Mouse (Mus musculus) thymus, adult 18-20 months (tissue): ENCODE results near the gene Abl1.

Experiments used
- DNase-seq, 2 experiments: peaks; one replicate each; pipeline ENCODE4 v3.0.0; 2022; ENCODE audit warnings: mixed read lengths in 2 of 2

The Abl1 gene

GRCm38 (mm10) chr2:31749046-31749709, 61.0 kb downstream of the Abl1 start:
- DNase-seq: no peak

- DNase-seq: no peak
These were observed 62.0 kb downstream of the Abl1 start for GRCm38 (mm10) chr2:31750133-31750532.

- DNase-seq: no peak
These were observed 69.3 kb downstream of the Abl1 start for GRCm38 (mm10) chr2:31757472-31757871.

GRCm38 (mm10) chr2:31758966-31759365, 70.8 kb downstream of the Abl1 start:
- no peak for DNase-seq

- peak; percentile 69 to 73 for DNase-seq
These were observed 71.7 kb downstream of the Abl1 start for GRCm38 (mm10) chr2:31759751-31760460.

GRCm38 (mm10) chr2:31760486-31760885, 72.3 kb downstream of the Abl1 start:
- DNase-seq: no peak

GRCm38 (mm10) chr2:31761115-31761531, 72.9 kb downstream of the Abl1 start:
- DNase-seq: no peak

- no peak for DNase-seq
These were observed 73.4 kb downstream of the Abl1 start for GRCm38 (mm10) chr2:31761585-31761984.

- DNase-seq: no peak
These were observed 74.0 kb downstream of the Abl1 start for GRCm38 (mm10) chr2:31762155-31762554.

- no peak for DNase-seq
These were observed 74.7 kb downstream of the Abl1 start for GRCm38 (mm10) chr2:31762853-31763252.

GRCm38 (mm10) chr2:31763271-31763670, 75.1 kb downstream of the Abl1 start:
- no peak for DNase-seq

GRCm38 (mm10) chr2:31767104-31767503, 78.9 kb downstream of the Abl1 start:
- no peak for DNase-seq

GRCm38 (mm10) chr2:31767815-31768214, 79.6 kb downstream of the Abl1 start:
- no peak for DNase-seq

- no peak for DNase-seq
These were observed 80.9 kb downstream of the Abl1 start for GRCm38 (mm10) chr2:31769115-31769514.

GRCm38 (mm10) chr2:31769631-31770111, 81.5 kb downstream of the Abl1 start:
- no peak for DNase-seq

- peak in 1 of 2 experiments; percentile 42 for DNase-seq
These were observed 82.7 kb downstream of the Abl1 start for GRCm38 (mm10) chr2:31770781-31771441.

GRCm38 (mm10) chr2:31776479-31776878, 88.3 kb downstream of the Abl1 start:
- DNase-seq: no peak

- no peak for DNase-seq
These were observed 91.1 kb downstream of the Abl1 start for GRCm38 (mm10) chr2:31779258-31779657.

- no peak for DNase-seq
These were observed 94.9 kb downstream of the Abl1 start for GRCm38 (mm10) chr2:31782958-31783602.

- DNase-seq: peak; percentile 33 to 65
These were observed 96.9 kb downstream of the Abl1 start for GRCm38 (mm10) chr2:31785074-31785473.

- peak; percentile 38 to 43 for DNase-seq
These were observed 98.9 kb downstream of the Abl1 start for GRCm38 (mm10) chr2:31787029-31787428.

GRCm38 (mm10) chr2:31788227-31788626, 100.1 kb downstream of the Abl1 start:
- no peak for DNase-seq

GRCm38 (mm10) chr2:31789215-31789614, 101.0 kb downstream of the Abl1 start:
- no peak for DNase-seq
